Mouse (Mus musculus): ENCODE measurements around the gene Efna5.

DNA sequence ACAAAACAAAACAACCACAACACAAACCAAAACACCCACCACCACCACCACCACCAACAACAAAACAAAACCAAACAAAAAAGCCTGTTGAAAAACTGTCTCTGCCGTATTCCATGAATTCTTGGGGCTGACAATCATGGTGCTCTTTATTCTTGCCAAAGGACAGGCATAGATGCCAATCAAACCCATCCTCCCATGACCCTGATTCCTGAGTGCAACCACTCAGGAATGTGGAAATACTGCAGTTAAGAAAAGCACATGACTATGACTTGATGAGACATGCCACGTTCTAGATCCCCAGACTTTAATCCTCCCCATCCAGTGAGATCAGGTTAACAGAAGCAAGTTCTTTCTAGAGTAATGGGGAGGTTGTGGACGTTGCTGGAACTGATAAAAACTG is 246.2 kb downstream of the Efna5 start:
- TF ChIP-seq CTCF (IDR thresholded peaks at IDR 0.05; ENCODE audit: control insufficient read depth, insufficient read depth, insufficient replicate concordance, low read depth, low read length), result no peak
- no peak for TF ChIP-seq POLR2A (IDR thresholded peaks at IDR 0.05; ENCODE audit: control insufficient read depth, low read depth, low read length)

Data from testis, adult 2 months (tissue).